Mouse (Mus musculus) frontal cortex, postnatal 10 days (tissue): ENCODE results near the gene Adh7.

Source experiments
- DNase-seq, 2 experiments: peaks; one replicate each; pipeline ENCODE4 v3.0.0; 2022; ENCODE audit warnings: low spot score in 2 of 2, mixed read lengths in 1 of 2

Adh7 gene

DNA sequence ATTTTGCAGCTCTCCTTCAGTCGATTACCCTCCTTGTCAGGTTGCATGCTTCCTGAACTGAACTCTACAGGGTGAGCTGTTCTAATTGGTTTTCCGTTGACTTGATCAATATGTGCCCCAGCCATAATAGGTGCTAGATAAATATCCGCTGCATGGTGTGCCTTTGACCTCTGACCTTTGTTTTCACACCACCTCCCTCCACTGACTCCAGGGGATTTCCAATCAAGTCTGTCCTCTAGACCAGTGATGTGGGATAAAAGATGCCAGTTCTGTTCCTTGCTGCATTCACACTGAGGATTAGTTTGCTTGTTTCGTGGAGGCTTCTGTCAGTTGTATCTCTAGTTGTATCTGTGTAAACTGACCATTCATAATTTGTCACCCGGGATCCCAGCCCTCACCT is 36.6 kb downstream of the Adh7 start:
- DNase-seq, result no peak

DNA sequence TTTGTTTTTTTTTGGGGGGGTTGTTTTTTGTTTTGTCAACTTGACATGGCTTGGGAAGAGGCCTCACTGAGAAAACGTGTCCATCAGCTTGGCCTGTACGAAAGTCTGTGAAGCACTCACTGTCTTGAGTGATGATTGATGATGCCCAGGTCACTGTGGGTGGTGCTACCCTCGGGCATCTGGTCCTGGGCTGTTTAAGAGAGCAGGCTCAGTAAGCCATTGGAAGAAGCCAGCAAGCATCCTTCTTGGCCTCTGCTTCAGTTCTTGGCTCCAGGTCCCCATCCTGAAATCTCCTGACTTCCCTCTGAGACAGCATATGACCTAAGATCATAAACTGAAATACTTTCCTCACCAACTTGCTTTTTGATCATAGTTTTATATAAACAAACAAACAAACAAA is 37.8 kb downstream of the Adh7 start:
- no peak for DNase-seq

DNA sequence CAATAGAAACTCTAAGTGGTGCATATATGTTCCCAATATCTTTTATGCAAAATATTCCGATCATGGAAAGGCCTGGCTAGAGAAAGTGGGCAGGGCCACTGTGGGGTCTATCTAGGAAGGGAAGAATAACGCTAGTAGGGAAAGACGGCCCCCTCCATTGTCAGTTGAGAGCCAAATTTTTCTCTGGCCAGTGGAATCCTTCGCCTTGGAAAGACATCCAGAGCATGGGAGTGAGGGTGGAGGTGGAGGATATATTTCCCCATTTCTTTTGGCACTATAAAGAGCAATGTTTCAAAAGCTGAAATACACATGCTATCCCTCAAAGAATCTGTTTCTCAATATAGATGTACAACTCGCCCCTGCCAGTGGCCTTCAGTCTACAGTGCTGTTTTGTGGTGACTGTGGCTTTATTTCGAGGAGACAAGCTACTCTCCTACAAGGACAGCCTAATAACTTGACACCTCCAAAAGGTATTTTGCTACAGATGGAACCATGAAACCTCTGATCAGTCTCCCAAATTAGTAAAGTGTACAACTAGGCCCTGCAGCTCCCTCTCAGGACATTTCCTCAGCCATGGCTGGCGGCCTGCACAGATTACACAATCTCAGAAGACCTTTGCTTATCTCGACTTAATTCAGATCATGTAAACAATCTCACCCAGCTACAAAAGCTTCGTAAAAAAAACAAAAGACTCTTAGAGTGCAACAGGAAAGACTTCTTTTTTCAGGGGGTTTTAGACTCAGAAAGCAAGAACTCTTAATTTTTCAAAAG is 38.4 kb downstream of the Adh7 start:
- DNase-seq, result no peak

- DNase-seq, result no peak
Measured at GRCm38 (mm10) chr3:138260721-138261669, 43.4 kb downstream of the Adh7 start, which contains the start of gene Adh1. TSS of gene Adh1 (plus strand) at chr3:138260991.

DNA sequence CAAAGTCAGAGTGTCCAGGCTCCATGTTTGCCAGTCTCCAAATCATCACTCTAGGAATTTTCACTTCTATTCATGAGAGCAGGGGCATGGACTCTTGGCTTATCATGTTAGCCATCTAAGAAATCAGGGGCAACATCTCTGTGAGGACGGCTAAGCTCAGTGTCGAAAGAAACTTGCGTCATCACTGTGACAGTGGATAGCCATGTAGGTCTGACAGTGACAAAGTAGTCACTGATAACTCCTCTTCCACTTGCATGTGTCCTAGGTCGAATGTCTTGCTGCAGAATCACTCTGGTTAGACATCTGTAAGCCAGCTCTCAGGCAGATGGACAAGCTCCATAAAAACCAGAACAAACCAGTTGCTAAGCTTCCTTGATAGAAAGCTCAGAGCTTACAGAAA is 45.0 kb downstream of the Adh7 start:
- DNase-seq, result no peak

GRCm38 (mm10) chr3:138263154-138263930 is 45.8 kb downstream of the Adh7 start:
- no peak for DNase-seq

GRCm38 (mm10) chr3:138264648-138265047 is 47.1 kb downstream of the Adh7 start:
- DNase-seq, result no peak

DNA sequence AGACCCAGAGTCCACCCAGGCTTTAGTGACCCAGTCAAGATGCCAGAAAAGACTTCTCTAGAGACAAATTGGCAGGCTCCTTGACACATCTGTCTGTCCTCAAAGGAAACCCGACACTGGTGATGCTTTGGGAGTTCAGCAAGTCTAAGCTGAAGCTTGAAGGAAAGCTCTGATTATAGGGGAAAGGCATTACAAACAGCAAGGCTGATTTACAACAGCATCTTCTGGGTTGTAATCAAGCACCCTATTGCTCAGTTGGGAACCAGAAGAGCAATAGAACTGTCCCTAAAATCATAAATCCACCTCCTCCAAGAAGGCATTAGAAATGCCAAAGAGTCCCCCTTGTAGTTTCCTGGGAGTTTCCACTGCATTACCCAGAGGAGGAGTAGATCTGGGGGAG is 52.9 kb downstream of the Adh7 start:
- no peak for DNase-seq

DNA sequence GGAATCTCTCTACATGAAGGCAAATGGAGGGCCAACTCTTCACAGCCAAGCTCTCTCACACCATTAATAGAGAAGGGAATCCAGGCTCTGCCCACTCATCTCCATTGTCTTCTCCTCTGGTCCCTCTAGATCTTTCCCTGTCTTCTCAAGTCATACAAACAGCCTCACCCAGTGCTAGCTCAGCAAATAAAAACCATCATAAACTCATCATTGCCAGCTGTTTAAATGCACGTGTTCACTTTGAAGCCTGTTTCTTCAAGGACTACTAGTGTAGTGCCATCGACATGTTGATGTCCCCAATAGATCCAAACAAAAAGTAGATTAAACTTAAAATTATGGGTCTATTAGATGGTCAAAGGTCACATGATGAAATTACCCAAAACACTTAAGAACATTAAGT is 53.7 kb downstream of the Adh7 start:
- no peak for DNase-seq

DNA sequence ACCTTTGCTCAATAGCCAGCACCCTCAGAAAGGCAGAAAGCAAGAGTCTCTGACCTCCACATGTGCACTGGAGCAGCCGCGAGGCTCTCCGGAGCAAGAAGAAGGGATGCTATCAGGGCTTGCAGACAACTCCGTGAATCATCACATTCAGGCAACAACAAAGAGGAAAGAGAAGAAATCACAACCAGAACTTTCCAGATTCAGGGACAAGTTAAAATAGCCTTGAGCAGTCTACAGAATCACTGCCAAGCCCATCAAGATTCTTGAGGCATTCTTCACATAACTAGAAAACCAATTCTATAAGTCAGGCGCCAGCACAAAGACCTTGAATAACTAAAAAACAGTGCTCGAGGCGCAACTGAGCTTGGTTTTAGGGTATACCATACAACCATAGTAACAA is 55.5 kb downstream of the Adh7 start:
- no peak for DNase-seq

GRCm38 (mm10) chr3:138275100-138275499 is 57.5 kb downstream of the Adh7 start:
- DNase-seq, result no peak

DNA sequence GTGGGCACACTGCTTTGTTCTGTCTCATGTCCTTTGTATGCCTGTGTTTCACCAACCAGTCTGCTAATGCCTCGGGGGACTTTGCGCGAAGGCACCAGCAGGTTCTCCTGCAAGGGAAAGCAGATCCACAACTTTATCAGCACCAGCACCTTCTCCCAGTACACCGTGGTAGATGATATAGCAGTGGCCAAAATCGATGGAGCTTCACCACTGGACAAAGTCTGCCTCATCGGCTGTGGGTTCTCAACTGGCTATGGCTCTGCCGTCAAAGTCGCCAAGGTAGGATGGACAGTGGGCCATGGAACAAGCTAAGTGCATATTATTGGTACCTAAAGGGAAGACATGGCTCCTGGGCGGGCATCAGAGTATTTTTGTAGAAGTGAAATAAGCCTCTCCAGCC is 65.0 kb downstream of the Adh7 start:
- no peak for DNase-seq
